8 mouse cellular contexts compared by ENCODE assay signal in the genomic region with DNA sequence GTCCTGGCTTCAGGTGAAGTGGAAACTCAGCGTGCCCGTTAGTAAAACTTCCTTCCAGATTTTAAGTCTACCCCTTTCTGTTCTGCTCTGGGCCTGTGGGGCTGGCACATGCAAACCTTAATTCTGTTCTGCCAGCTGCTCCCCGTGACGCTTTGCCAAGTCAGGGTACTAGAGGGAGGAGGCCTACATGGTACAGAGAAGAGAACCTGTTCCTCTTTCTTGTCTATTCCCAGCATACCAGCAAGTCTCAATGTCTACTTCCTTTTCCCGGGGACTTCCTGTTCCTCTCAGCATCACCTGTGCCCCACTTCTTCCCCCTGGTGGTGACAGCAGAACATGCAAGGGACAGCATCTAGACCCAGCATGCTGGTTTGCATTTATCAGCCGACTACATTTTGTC.
DNase-seq lines count a peak whose midpoint lies in the region; ATAC-seq and TF ChIP-seq lines count a peak whose summit lies in the region.

No protein-coding gene starts in this region.

- H3K27me3 ChIP-seq in midbrain, embryonic 11.5 days (ENCODE audit: control insufficient read depth, insufficient read depth, low read length) = no peaks in the 10 kb centered on the region; the same call in 1 of the 2 replicates
- H3K27me3 ChIP-seq in stomach, postnatal 0 days (ENCODE audit: control insufficient read depth, insufficient read depth, low read length) = no peaks in the 10 kb centered on the region

- peak; percentile 27 for DNase-seq in adrenal gland, postnatal 10 days
- DNase-seq in adrenal gland, postnatal 25 days = no peak
- peak; percentile 37 for DNase-seq in 416B (ENCODE audit: low read depth)
- DNase-seq in cerebellum, adult 18-20 months = peak; percentile 62 to 72
- DNase-seq in heart, postnatal 4 days = peak; percentile 32
- DNase-seq in left cerebral cortex, adult 2 months (ENCODE audit: extremely low spot score in 1 of 2, low spot score in 2 of 2) = peak; percentile 31 to 40
- peak; percentile 82 for DNase-seq in midbrain, embryonic 11.5 days (ENCODE audit: low spot score, missing footprints)
- DNase-seq in stomach, postnatal 0 days (ENCODE audit: low spot score) = no peak

- TF ChIP-seq CTCF in left cerebral cortex, adult 2 months (IDR thresholded peaks at IDR 0.05) = peak; percentile 61
- peak; percentile 65 for TF ChIP-seq CTCF in stomach, postnatal 0 days (IDR thresholded peaks at IDR 0.05; ENCODE audit: low read depth)

- H3K4me2 ChIP-seq in midbrain, embryonic 11.5 days = no peak overlapping the region
- H3K4me2 ChIP-seq in stomach, postnatal 0 days (replicated peaks; ENCODE audit: low read depth) = no peak overlapping the region

- ATAC-seq in midbrain, embryonic 11.5 days (ENCODE audit: low FRiP score) = peak; percentile 33; the same call in 1 of the 2 replicates
- no peak for ATAC-seq in stomach, postnatal 0 days (ENCODE audit: low FRiP score, low TSS enrichment)

- H3K4me3 ChIP-seq in left cerebral cortex, adult 2 months = no peak overlapping the region
- H3K4me3 ChIP-seq in midbrain, embryonic 11.5 days (ENCODE audit: low read depth, low read length) = no peak overlapping the region
- H3K4me3 ChIP-seq in stomach, postnatal 0 days (ENCODE audit: low read depth, low read length) = no peak overlapping the region

- H3K9me3 ChIP-seq in midbrain, embryonic 11.5 days (ENCODE audit: control insufficient read depth, low read length) = peaks cover under 1% of the 10 kb centered on the region; the same call in 1 of the 2 replicates
- H3K9me3 ChIP-seq in stomach, postnatal 0 days (ENCODE audit: control insufficient read depth, low read length) = no peaks in the 10 kb centered on the region

- H3K27ac ChIP-seq in left cerebral cortex, adult 2 months = no peak overlapping the region
- no peak overlapping the region for H3K27ac ChIP-seq in midbrain, embryonic 11.5 days (ENCODE audit: low read depth, low read length)
- H3K27ac ChIP-seq in stomach, postnatal 0 days (replicated peaks) = no peak overlapping the region

- no peak overlapping the region for H3K9ac ChIP-seq in midbrain, embryonic 11.5 days (ENCODE audit: low read length)
- H3K9ac ChIP-seq in stomach, postnatal 0 days (ENCODE audit: low read length) = no peak overlapping the region

- 91% methylated on average over 6 of the region's 6 CpGs for WGBS in midbrain, embryonic 11.5 days
- WGBS in stomach, postnatal 0 days = 82% methylated on average over 6 of the region's 6 CpGs

- TF ChIP-seq EP300 in stomach, postnatal 0 days (optimal IDR thresholded peaks at IDR 0.05) = no peak

- no peaks in the 10 kb centered on the region for H3K36me3 ChIP-seq in midbrain, embryonic 11.5 days (ENCODE audit: control insufficient read depth, insufficient read depth, low read length)
- H3K36me3 ChIP-seq in stomach, postnatal 0 days (ENCODE audit: control insufficient read depth, insufficient read depth, low read length) = no peaks in the 10 kb centered on the region

- intact Hi-C loops in left cerebral cortex, adult 2 months (cut with DNase I) = no loop called here

- no peaks in the 10 kb centered on the region; the same call in none of the 2 replicates for H3K4me1 ChIP-seq in midbrain, embryonic 11.5 days (ENCODE audit: control insufficient read depth, insufficient read depth, low read length)
- H3K4me1 ChIP-seq in stomach, postnatal 0 days (replicated peaks; ENCODE audit: control insufficient read depth, insufficient read depth) = no peaks in the 10 kb centered on the region

Comparison
In these comparisons a context has a peak if more than half of its experiments do, and no peak if none do; other contexts are left out.
1. DNase-seq: peak in adrenal gland, postnatal 10 days (single experiment), 416B (single experiment), cerebellum, adult 18-20 months (2 of 2), heart, postnatal 4 days (single experiment), left cerebral cortex, adult 2 months (2 of 2) and midbrain, embryonic 11.5 days (single experiment); none in adrenal gland, postnatal 25 days (single experiment) and stomach, postnatal 0 days (single experiment).